Mouse (Mus musculus) spleen, adult 2 months (tissue): Measurements from ENCODE around the gene Adgrl1.

Experiments
- CTCF ChIP-seq: fragments of 200-500 bp; IDR thresholded peaks from 2 replicates; pipeline ENCODE4 v1.5.1; 2011; ENCODE audit warnings: mild to moderate bottlenecking, inconsistent platforms; ENCODE audit not compliant: insufficient read depth, insufficient read length, insufficient replicate concordance; ENCODE audit errors: extremely low read depth
- POLR2A ChIP-seq: fragments of 200-500 bp; IDR thresholded peaks from 2 replicates; pipeline ENCODE4 v1.6.1; 2011; ENCODE audit warnings: low read depth, low read length, inconsistent platforms

DNA sequence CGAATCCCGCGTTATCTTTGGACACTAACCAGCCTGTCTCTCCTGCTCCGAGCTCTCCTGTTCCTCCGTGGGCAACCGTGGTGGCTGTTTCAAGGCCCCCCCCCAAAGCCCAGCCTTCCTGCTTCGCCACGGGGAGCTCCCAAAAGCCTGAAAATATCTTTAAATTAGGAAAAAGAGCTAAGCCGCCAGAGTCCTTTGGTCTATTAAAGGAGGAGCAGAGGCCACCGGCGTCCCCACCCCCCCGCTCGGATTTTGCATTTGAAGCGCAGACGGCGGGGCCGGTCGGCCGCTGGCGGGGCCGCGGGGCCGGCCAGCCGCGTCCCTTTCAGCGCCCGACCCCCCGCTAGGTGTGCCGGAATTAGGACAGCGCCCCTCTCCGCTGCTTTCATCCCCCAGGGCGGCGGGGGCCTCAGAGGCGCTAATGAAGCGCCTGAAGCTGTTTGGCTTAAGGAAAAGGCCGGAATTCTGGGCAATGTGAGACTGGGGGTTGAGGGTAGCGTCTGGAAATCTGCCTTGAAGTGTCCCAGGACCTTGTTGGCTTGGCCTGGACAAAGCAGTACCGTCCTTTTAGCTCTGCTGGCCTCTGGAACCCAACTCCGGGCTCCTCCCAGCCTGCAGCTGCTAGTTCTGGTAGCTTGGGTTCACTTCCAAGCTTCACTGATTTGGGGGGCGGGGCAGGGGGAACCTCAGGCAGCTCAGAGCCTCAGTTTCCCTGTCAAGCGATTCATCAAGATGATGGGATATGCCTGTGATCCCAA is 23.6 kb upstream of the Adgrl1 start:
- TF ChIP-seq CTCF (no peak), POLR2A (no peak)
